Mouse (Mus musculus): ENCODE measurements around the gene Pcsk5. TPM values are rescaled to one million over a fixed set of nuclear protein-coding genes. Genes with fewer than 3 reads are reported as not detected.

The Pcsk5 gene
- total and polyA plus RNA-seq, 3 experiments: 0.27 TPM; not detected in 2

DNA sequence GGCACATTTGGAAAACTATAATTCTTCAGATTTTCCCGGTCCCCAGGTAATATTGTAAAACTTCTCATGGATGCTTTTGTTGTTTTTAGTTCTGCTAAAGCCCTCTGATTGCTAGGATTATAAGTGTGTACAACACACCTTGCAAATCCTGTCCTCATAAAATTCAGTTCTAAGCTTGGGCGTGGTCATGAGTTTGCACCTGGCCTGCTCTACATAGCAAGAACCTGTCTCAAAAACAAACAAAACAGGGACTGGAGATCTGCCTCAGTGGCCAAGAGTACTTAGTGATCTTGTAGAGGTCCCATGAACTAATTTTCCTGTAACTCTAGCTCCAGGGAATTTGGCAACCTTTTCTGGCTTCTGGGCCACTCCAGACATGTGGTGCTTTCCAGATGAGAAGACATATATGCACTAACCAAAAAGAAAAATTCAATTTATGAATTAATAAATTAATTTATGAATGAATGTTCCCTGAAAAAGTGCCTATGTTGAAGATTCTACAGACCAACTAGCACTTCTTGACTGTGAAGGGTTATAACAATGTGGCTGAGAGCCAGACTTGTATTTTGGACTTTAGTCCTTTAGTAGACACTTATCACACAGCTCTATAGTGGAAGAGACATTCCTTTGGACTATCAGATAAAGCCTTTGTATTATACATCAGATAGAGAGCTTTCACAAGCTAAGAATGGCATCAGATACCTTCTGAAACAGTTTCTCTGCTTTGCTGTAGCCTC lies 409.4 kb downstream of the Pcsk5 start:
- H3K27me3 ChIP-seq (ENCODE audit: insufficient read depth, low read length): peaks cover 7% of the 10 kb centered on the region; the same call in 1 of the 2 replicates
- DNase-seq (ENCODE audit: low spot score) (no peak), ATAC-seq (ENCODE audit: extremely low read depth, insufficient number of reproducible peaks, low FRiP score, poor library complexity, severe bottlenecking) (no peak)
- TF ChIP-seq TAL1 (conservative IDR thresholded peaks at IDR 0.05; ENCODE audit: low read depth, low read length): no peak
- TF ChIP-seq POLR2AphosphoS5 (IDR thresholded peaks at IDR 0.05; ENCODE audit: insufficient replicate concordance, low read depth, low read length): no peak
- no peak for TF ChIP-seq GATA2 (IDR thresholded peaks at IDR 0.05; ENCODE audit: borderline replicate concordance, low read depth, low read length)
- TF ChIP-seq GATA1 (IDR thresholded peaks at IDR 0.05; ENCODE audit: borderline replicate concordance, low read length): no peak
- no peak for TF ChIP-seq CTCF (IDR thresholded peaks at IDR 0.05; ENCODE audit: low read depth, low read length)
- no peaks in the 10 kb centered on the region for H3K9me3 ChIP-seq (replicated peaks)
- no peaks in the 10 kb centered on the region for H3K4me1 ChIP-seq (ENCODE audit: insufficient read depth, low read depth, low read length)
- no peaks in the 10 kb centered on the region for H3K36me3 ChIP-seq (replicated peaks)
- H3K4me3 ChIP-seq (ENCODE audit: low read depth, low read length): no peak overlapping the region

DNA sequence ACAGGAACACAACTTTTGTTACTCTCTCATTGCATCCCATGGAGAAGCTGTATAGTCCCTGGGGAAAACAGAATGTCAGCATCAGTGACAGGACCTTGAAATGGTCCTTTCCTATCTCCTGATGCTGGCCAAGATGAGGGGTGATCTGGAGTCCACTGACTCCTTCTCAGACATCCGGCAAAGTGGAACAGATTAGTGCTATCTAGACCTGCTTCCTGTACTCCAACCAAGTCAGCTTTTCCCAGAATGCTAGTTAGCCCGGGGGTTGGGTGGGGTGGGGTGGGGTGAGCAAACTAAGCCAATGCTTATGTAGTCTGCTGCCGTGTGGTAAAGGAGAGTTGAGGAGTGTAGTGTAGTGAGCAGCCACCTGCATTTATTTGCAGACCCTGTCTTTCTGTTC lies 414.1 kb downstream of the Pcsk5 start:
- no peak for TF ChIP-seq CTCF (IDR thresholded peaks at IDR 0.05; ENCODE audit: low read depth, low read length)
- TF ChIP-seq GATA2 (IDR thresholded peaks at IDR 0.05; ENCODE audit: borderline replicate concordance, low read depth, low read length): no peak
- no peak for DNase-seq (ENCODE audit: low spot score)
- Histone ChIP-seq H3K9me3 (replicated peaks) (no peaks in the 10 kb centered on the region), H3K4me1 (ENCODE audit: insufficient read depth, low read depth, low read length) (no peaks in the 10 kb centered on the region), H3K27me3 (ENCODE audit: insufficient read depth, low read length) (peaks cover 12% of the 10 kb centered on the region), H3K4me3 (ENCODE audit: low read depth, low read length) (no peak overlapping the region), H3K36me3 (replicated peaks) (no peaks in the 10 kb centered on the region)
- no peak for ATAC-seq (ENCODE audit: extremely low read depth, insufficient number of reproducible peaks, low FRiP score, poor library complexity, severe bottlenecking)

- H3K4me3 ChIP-seq (ENCODE audit: low read depth, low read length): no peak overlapping the region
- ATAC-seq (ENCODE audit: extremely low read depth, insufficient number of reproducible peaks, low FRiP score, poor library complexity, severe bottlenecking): no peak
- no peaks in the 10 kb centered on the region for H3K36me3 ChIP-seq (replicated peaks)
- H3K4me1 ChIP-seq (ENCODE audit: insufficient read depth, low read depth, low read length): no peaks in the 10 kb centered on the region
- no peaks in the 10 kb centered on the region for H3K9me3 ChIP-seq (replicated peaks)
- no peak for TF ChIP-seq CTCF (IDR thresholded peaks at IDR 0.05; ENCODE audit: low read depth, low read length)
- no peak for DNase-seq (ENCODE audit: low spot score)
- H3K27me3 ChIP-seq (ENCODE audit: insufficient read depth, low read length): peaks cover 14% of the 10 kb centered on the region
Observed at GRCm38 (mm10) chr19:17417855-17418254, 419.6 kb downstream of the Pcsk5 start.

GRCm38 (mm10) chr19:17412915-17413459 lies 424.4 kb downstream of the Pcsk5 start:
- Histone ChIP-seq H3K4me3 (ENCODE audit: low read depth, low read length) (no peak overlapping the region), H3K36me3 (replicated peaks) (no peaks in the 10 kb centered on the region), H3K27me3 (ENCODE audit: insufficient read depth, low read length) (peaks cover 14% of the 10 kb centered on the region), H3K4me1 (ENCODE audit: insufficient read depth, low read depth, low read length) (no peaks in the 10 kb centered on the region), H3K9me3 (replicated peaks) (no peaks in the 10 kb centered on the region)
- ATAC-seq (ENCODE audit: extremely low read depth, insufficient number of reproducible peaks, low FRiP score, poor library complexity, severe bottlenecking) (no peak), DNase-seq (ENCODE audit: low spot score) (no peak)
- TF ChIP-seq TAL1 (conservative IDR thresholded peaks at IDR 0.05; ENCODE audit: low read depth, low read length) (no peak), GATA1 (IDR thresholded peaks at IDR 0.05; ENCODE audit: borderline replicate concordance, low read length) (no peak), CTCF (IDR thresholded peaks at IDR 0.05; ENCODE audit: low read depth, low read length) (no peak), GATA2 (IDR thresholded peaks at IDR 0.05; ENCODE audit: borderline replicate concordance, low read depth, low read length) (no peak), POLR2AphosphoS5 (IDR thresholded peaks at IDR 0.05; ENCODE audit: insufficient replicate concordance, low read depth, low read length) (no peak)

DNA sequence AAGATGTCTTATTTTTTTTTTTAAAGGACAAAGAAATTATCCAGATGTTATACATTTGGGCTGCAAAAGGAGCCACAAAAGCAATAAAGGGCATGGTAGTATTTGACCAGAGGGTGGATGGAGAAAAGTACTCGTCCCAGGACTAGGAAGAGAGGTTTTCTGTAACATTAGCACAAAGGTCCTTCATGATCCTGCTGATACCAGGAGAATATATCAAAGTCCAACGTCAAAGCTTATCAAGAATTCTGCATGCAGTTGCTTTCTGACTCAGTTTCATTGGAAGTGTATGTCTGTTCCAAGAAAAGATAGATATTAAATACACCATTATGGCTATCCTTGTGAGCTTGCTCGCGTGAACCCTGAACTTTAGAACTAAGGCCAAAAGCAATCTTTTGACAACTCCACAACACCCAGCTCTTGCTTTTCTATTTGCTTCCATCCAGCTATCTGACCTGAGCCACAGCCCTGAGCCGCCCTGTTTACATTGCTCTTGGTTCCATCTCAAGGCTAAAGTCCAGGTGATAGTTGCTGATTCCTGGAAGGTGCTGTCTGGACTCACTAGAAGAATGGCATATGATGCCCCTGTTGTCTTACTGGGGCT lies 426.9 kb downstream of the Pcsk5 start:
- Histone ChIP-seq H3K4me3 (ENCODE audit: low read depth, low read length) (no peak overlapping the region), H3K4me1 (ENCODE audit: insufficient read depth, low read depth, low read length) (0 out of 2 replicates have a peak, but pooled peaks cover 2% of the 10 kb centered on the region), H3K9me3 (replicated peaks) (peaks cover 7% of the 10 kb centered on the region), H3K36me3 (replicated peaks) (no peaks in the 10 kb centered on the region), H3K27me3 (ENCODE audit: insufficient read depth, low read length) (peaks cover 9% of the 10 kb centered on the region)
- no peak for ATAC-seq (ENCODE audit: extremely low read depth, insufficient number of reproducible peaks, low FRiP score, poor library complexity, severe bottlenecking)
- DNase-seq (ENCODE audit: low spot score): no peak
- no peak for TF ChIP-seq GATA1 (IDR thresholded peaks at IDR 0.05; ENCODE audit: borderline replicate concordance, low read length)
- no peak for TF ChIP-seq GATA2 (IDR thresholded peaks at IDR 0.05; ENCODE audit: borderline replicate concordance, low read depth, low read length)
- no peak for TF ChIP-seq TAL1 (conservative IDR thresholded peaks at IDR 0.05; ENCODE audit: low read depth, low read length)
- TF ChIP-seq POLR2AphosphoS5 (IDR thresholded peaks at IDR 0.05; ENCODE audit: insufficient replicate concordance, low read depth, low read length): no peak
- no peak for TF ChIP-seq CTCF (IDR thresholded peaks at IDR 0.05; ENCODE audit: low read depth, low read length)

GRCm38 (mm10) chr19:17409351-17409750 lies 428.1 kb downstream of the Pcsk5 start:
- Histone ChIP-seq H3K4me1 (ENCODE audit: insufficient read depth, low read depth, low read length) (0 out of 2 replicates have a peak, but pooled peaks cover 2% of the 10 kb centered on the region), H3K9me3 (replicated peaks) (peaks cover 7% of the 10 kb centered on the region), H3K36me3 (replicated peaks) (no peaks in the 10 kb centered on the region), H3K27me3 (ENCODE audit: insufficient read depth, low read length) (peaks cover 5% of the 10 kb centered on the region), H3K4me3 (ENCODE audit: low read depth, low read length) (no peak overlapping the region)
- DNase-seq (ENCODE audit: low spot score) (no peak), ATAC-seq (ENCODE audit: extremely low read depth, insufficient number of reproducible peaks, low FRiP score, poor library complexity, severe bottlenecking) (no peak)
- TF ChIP-seq GATA2 (IDR thresholded peaks at IDR 0.05; ENCODE audit: borderline replicate concordance, low read depth, low read length) (no peak), GATA1 (IDR thresholded peaks at IDR 0.05; ENCODE audit: borderline replicate concordance, low read length) (no peak), CTCF (IDR thresholded peaks at IDR 0.05; ENCODE audit: low read depth, low read length) (no peak), POLR2AphosphoS5 (IDR thresholded peaks at IDR 0.05; ENCODE audit: insufficient replicate concordance, low read depth, low read length) (no peak), TAL1 (conservative IDR thresholded peaks at IDR 0.05; ENCODE audit: low read depth, low read length) (no peak)

Measured in G1E (cell line).